Mouse (Mus musculus) gastrocnemius, postnatal 4 days (tissue): ENCODE data around the gene Il27ra. TPM values are rescaled to one million over a fixed set of nuclear protein-coding genes. Genes with fewer than 3 reads are reported as not detected.
"Not testable (repeated sequence)": the region's sequence is repeated elsewhere in the genome, so short reads cannot be mapped to it uniquely, and the experiment has no call there.

ENCODE experiments used
- DNase-seq, 2 experiments: peaks; one replicate each; pipeline ENCODE4 v3.0.0; 2021 to 2022; ENCODE audit warnings: low spot score in 2 of 2, mixed read lengths in 2 of 2
- microRNA-seq: library from miRNA; unstranded; fragments of <30 nt; microRNA quantifications from one replicate; pipeline ENCODE4 v1.2.0, GENCODE M21; 2021
- total RNA-seq, 2 experiments: library from RNA; stranded (reverse); gene quantifications; 2 replicates each; pipeline ENCODE4 v1.2.3; 2021

Gene Il27ra
- total RNA-seq, 2 experiments from 2014 or later, result 0.93 to 1.4 TPM

DNA sequence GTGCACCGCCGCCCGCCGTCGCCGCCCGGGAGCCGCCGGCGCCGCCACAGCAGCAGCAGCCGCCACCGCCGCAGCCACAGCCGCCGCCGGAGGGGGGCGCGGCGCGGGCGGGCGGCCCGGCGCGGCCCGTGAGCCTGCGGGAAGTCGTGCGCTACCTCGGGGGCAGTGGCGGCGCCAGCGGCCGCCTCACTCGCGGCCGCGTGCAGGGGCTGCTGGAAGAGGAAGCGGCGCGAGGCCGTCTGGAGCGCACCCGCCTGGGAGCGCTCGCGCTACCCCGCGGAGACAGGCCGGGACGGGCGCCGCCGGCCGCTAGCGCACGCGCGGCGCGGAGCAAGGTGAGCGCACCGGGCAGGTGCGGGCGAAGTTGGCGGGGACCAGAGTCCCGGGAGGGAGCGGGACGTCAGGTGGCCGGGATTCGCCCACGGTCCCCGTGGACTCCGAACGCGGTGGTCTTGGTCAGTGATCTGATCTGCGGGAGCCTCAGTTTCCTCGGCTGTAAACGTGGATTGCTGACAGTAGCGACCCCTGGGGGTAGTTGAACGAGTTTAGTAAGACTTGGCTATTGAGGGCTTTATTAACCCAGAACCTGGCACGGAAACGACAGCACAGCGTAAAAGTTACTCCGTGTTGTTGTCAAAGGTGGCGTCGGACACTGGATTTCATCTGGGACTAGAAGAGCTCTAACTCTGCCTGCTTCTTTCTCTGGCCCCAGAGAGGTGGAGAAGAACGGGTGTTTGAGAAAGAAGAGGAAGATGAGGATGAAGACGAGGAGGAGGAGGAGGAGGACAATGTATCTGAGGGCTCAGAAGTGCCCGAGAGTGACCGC, 43.9 kb downstream of the Il27ra start:
- DNase-seq, result peak in 1 of 2 experiments; percentile 58

DNA sequence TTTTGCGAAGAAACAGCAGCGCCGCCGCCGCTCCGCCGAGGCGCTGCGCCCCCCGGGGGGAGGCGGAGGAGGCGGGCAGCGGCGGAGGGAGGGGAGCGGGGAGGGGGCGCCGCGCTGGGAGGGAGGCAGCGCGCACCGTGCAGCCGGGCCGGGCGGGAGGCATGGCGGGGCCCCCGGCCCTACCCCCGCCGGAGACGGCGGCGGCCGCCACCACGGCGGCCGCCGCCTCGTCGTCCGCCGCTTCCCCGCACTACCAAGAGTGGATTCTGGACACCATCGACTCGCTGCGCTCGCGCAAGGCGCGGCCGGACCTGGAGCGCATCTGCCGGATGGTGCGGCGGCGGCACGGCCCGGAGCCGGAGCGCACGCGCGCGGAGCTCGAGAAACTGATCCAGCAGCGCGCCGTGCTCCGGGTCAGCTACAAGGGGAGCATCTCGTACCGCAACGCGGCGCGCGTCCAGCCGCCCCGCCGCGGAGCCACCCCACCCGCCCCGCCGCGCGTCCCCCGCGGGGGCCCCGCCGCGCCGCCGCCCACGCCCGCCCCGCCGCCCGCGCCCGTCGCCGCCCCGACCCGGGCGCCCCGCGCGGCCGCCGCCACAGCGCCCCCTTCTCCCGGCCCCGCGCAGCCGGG, 44.8 kb downstream of the Il27ra start, which contains the start of gene Samd1:
Samd1 (plus strand) TSS at position 162 of the 631 bp plus-strand sequence.
- DNase-seq, result peak in 1 of 2 experiments; percentile 66

DNA sequence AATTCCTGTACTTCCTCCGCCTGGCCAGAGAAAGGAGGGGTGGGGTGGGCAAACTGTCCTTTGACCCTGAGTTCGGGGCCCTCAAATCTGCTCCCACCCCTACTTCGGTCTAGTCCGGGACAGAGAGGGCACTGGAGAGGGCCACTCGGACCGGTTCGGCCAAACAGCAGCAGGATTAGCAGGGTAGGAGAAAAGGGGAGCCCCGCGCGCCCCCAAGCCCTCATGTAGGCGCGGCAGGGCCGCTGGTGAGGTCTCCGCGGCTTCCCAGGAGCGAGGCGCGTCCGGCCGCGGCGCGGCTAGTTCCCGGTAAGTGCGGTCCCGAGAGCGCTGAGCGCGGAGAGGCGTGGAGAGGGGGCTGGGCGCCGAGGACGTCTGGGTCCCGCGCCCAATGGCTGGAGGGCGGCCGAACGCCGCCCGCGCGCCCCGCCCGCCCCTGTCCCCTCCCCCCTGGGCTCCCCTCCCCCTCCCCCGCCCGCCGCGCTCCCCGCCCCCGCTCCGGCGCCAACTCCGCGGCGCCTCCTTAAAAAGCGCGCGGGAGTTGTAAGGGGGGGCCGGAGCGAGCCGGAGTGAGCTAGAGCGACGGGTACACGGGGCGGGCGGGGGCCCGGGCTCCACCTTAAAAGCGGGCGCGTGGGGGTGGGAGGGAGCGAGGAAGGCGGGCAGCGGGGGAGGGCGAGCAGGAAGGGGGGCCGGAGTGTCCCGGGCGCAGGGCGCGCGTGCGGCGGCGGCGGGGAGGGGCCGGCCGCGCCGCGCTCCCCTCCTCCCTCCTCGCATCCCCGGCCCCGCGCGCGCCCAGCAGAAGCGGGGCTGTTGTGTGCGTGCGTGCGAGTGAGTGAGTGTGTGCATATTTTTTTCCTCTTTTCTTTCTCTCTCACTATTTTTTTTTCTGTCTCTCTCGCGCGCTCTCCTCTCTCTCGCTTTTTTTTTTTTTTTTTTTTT, 45.6 kb downstream of the Il27ra start:
- peak; percentile 86 to 90 for DNase-seq

DNA sequence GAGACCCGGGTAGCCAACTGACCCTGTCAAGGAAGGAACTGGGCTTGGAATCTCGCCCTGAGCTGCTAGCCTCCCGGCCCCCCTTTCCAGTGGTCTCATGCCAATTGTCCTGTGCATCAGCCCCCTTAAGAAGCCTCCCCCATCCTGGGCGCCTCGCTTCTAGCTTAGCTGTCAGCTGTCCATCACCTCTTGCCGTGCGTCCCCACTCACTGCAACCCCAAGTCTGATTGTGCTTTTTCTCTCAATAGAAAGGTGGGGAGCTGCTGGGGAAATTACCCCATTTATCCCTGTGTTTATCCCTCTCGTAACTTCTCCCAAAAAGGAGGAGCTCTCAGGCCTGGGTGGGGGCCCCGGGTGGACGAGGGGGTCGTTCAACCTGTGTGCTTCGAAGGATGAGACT, 46.4 kb downstream of the Il27ra start:
- no peak for DNase-seq

DNA sequence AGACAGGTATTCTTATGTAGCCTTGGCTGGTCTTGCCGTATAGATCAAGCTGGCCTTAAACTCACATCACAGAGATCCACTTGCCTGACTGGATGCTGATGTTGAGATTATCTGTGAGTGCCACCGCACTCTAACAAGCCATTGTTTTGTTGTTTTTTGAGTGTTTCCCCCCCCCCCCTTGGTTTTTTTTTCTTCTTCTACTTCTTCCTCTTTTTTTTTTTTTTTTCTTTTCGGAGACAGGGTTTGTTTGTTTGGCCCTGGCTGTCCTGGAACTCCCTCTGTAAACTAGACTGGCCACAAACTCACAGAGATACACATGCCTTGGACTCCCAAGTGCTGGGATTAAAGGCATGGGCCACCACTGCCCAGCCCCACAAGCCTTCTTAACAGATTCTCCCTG, 48.4 kb downstream of the Il27ra start:
- no peak for DNase-seq

DNA sequence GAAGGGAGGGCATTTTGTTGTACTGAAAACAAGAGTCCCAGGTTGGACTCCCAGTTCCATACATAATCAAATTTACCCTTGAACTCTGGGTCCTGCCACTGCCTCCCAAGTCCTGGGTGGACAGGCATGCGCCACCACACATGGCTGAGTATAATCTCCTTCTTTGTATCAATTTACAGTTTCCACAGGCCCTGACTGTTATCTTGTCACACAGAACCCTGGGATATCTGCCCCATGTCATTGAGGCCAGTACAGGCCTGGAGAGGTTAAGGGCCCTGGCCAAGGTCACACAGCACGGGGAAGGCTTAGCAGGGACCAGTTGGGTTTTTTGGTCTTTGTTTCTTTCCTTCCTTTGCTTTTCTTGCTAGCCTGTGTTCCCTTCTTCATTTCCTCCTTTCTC, 49.9 kb downstream of the Il27ra start:
- DNase-seq, result no peak

DNA sequence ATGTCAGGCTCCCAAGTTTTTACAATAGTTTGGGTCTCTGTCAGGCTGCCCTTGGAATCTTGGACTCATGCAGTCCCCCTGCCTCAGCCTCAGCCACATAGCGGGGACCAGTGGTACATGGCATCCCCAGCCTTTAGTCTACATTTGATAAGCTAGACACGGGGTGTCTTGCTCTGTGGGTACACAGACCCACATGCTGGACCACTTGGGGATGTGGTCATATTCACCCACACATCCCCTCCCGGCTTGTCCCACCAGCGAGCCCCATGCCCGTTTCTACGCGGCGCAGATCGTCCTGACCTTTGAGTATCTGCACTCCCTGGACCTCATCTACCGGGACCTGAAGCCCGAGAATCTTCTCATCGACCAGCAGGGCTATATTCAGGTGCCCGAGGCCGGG, 52.2 kb downstream of the Il27ra start:
- no peak for DNase-seq

DNA sequence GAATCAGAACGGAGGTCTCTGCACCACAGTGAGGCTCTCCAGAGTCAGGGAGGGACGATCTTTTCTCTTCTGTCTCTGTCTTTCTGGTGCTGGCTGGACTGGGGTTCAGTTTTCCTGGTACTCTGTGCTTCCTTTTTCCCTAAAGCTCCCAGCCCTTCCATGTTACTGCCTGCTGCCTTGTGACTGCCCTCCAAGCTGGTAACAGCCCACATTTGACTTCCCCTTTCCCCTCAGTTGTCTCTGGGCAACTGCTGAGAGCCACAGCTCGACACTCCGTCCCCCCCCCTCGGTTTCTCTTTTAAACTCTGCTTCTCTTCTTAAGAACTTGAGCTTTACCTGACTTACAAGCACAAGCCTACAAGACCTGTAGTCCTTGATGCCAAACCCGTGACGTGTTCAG, 53.1 kb downstream of the Il27ra start:
- no peak for DNase-seq

DNA sequence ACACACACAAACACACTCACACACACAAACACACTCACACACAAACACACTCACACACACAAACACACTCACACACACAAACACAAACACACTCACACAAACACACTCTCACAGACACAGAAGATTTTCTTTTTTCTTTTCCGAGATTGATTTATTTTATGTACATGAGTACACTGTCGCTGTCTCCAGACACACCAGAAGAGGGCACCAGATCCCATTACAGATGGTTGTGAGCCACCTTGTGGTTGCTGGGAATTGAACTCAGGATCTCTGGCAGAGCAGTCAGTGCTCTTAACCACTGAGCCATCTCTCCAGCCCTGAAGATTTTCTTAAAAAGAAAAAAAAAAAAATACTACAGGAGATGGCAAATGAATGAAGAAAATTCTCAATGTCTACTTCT, 59.2 kb downstream of the Il27ra start:
- not testable (repeated sequence) for DNase-seq

DNA sequence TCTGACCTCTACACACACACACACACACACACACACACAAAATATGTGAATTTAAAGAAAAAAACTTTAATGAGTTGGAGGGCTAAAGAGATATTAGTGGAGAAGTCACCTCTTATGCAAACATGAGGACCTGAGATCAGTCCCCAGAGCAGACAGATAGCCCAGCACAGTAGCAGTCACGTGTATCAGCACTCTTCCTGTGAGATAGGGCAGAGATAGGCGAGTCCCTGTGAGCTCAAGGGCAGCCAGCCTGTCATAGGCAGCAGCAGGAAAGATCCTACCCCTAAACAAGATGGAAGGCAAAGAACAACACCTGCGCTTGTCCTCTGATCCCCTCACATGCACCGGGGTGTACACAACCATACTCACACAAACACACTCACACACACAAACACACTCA, 59.9 kb downstream of the Il27ra start:
- no peak for DNase-seq

DNA sequence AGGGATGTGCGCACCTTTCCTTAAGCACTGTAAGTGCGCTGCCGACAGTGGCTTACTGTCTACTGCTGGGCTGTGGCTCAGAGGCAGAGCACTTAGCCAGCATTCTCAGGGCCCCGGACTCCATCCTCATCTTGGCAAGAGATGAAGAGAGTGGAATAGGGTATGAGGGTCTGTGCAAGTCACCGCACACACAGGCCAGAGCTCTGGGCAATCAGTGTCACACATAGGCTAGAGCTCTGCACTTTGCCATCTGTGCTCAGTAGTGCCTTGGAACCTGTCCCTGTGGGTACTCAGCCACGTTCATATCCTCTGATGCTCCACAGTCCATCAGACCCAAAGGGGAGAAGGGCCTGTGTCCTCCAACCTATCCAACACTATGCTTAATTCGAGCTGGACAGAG, 60.9 kb downstream of the Il27ra start:
- no peak for DNase-seq

DNA sequence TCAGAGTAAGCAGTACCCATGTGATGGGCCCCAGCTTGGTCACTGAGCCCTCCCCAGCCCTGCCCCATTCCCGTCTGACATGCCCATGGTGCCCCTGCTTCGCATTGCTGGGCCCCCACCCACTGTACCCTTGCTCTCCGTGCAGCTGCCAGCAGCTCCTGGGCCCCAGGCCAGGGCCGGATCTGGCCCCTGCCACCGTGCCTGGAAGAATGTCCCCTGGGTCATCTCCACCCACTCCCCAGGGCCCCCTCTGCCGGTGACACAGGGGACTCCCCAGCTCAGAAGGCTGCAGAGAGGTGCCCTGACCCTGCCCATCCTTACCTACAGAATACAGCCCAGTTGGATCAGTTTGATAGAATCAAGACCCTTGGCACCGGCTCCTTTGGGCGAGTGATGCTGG, 61.5 kb downstream of the Il27ra start:
- no peak for DNase-seq

Small RNAs within 50 kb of the gene (microRNA-seq; reads per million reads assigned to microRNA genes)
- gene Mir1199, result 0.63 reads per million
- not detected for gene Mir709
- gene Mir8111, result not detected

Other genes starting within 250 kb of the Il27ra start
- gene Adgrl1, start 142.5 kb downstream of the Il27ra start, total RNA-seq, result 10 to 100 TPM; 33.6 to 37.6 TPM
- under 1 TPM; 0.22 to 0.23 TPM for gene Gm10644, start 87.4 kb downstream of the Il27ra start, total RNA-seq
- gene Asf1b, start 87.1 kb downstream of the Il27ra start, total RNA-seq, result 10 to 100 TPM; 14.9 to 17.2 TPM
- gene Prkaca, start 69.6 kb downstream of the Il27ra start, total RNA-seq, result 100 to 1,000 TPM; 837 to 892 TPM
- 10 to 100 TPM; 40.7 to 44.4 TPM for gene Samd1, start 44.9 kb downstream of the Il27ra start, total RNA-seq
- under 1 TPM in 1 of 2 experiments, not detected in 1; 0.44 TPM for gene 1700067K01Rik, start 41.1 kb downstream of the Il27ra start, total RNA-seq
- 1 to 10 TPM in 1 of 2 experiments, under 1 TPM in 1; 0.65 to 1.2 TPM for gene 2210011C24Rik, start 30.4 kb downstream of the Il27ra start, total RNA-seq
- 1 to 10 TPM; 1.1 to 2.2 TPM for gene Palm3, start 21.1 kb downstream of the Il27ra start, total RNA-seq
- gene Rln3, start 2.4 kb upstream of the Il27ra start, total RNA-seq, result not detected
- 1 to 10 TPM; 2.5 to 3.2 TPM for gene Gm10643, start 22.5 kb upstream of the Il27ra start, total RNA-seq
- gene Rfx1, start 24.2 kb upstream of the Il27ra start, total RNA-seq, result 10 to 100 TPM; 10.1 to 11.7 TPM
- gene Dcaf15, start 62.2 kb upstream of the Il27ra start, total RNA-seq, result 10 to 100 TPM; 15.6 to 17.5 TPM
- gene Podnl1, start 83.4 kb upstream of the Il27ra start, total RNA-seq, result not detected
- gene Cc2d1a, start 105.3 kb upstream of the Il27ra start, total RNA-seq, result 10 to 100 TPM; 18.2 to 21.8 TPM
- 1 to 10 TPM; 1.4 to 1.9 TPM for gene 4930432K21Rik, start 105.4 kb upstream of the Il27ra start, total RNA-seq
- 1 to 10 TPM; 2.5 to 3.3 TPM for gene Nanos3, start 142.6 kb upstream of the Il27ra start, total RNA-seq
- gene Zswim4, start 194.5 kb upstream of the Il27ra start, total RNA-seq, result 1 to 10 TPM; 9.5 to 9.8 TPM
- 100 to 1,000 TPM; 197 to 218 TPM for gene D8Ertd738e, start 207.1 kb upstream of the Il27ra start, total RNA-seq
- 10 to 100 TPM; 18.8 to 27.0 TPM for gene Mri1, start 214.7 kb upstream of the Il27ra start, total RNA-seq
- gene Ccdc130, start 227.8 kb upstream of the Il27ra start, total RNA-seq, result 10 to 100 TPM; 11.2 to 15.1 TPM